Mouse (Mus musculus): ENCODE data around the gene Chil1. TPM values are rescaled to one million over a fixed set of nuclear protein-coding genes. Genes with fewer than 3 reads are reported as not detected.

Gene Chil1
- not detected for total RNA-seq (2023)

GRCm38 (mm10) chr1:134182025-134182424 lies at the start of gene Chil1:
Gene Chil1, plus strand, starts transcription at chr1:134182176.

GRCm38 (mm10) chr1:134193126-134193525 lies 11.2 kb downstream of the Chil1 start, which contains the start of gene Mybph:
Gene Mybph, plus strand, starts transcription at chr1:134193448.

GRCm38 (mm10) chr1:134235391-134235921 lies 53.5 kb downstream of the Chil1 start, which contains the start of gene Adora1:
Gene Adora1, minus strand, starts transcription at chr1:134235431.

Other genes with a start within 250 kb of the Chil1 start
- gene Fmod, start 144.9 kb upstream of the Chil1 start, total RNA-seq (2023): not detected
- 100 to 1,000 TPM; 175 to 187 TPM for gene Btg2, start 103.1 kb upstream of the Chil1 start, total RNA-seq (2023)
- not detected for gene Chit1, start 70.9 kb upstream of the Chil1 start, total RNA-seq (2023)
- not detected for gene Mybph, start 11.3 kb downstream of the Chil1 start, total RNA-seq (2023)
- gene Adora1, start 53.3 kb downstream of the Chil1 start, total RNA-seq (2023): not detected
- not detected for gene Myog, start 107.8 kb downstream of the Chil1 start, total RNA-seq (2023)
- gene Ppfia4, start 150.8 kb downstream of the Chil1 start, total RNA-seq (2023): 1 to 10 TPM in 1 of 2 experiments, under 1 TPM in 1; 0.95 to 1.1 TPM
- 10 to 100 TPM; 68.8 to 73.0 TPM for gene Tmem183a, start 179.8 kb downstream of the Chil1 start, total RNA-seq (2023)
- gene 4933406M09Rik, start 203.8 kb downstream of the Chil1 start, total RNA-seq (2023): not detected
- gene Cyb5r1, start 223.4 kb downstream of the Chil1 start, total RNA-seq (2023): 10 to 100 TPM; 12.5 to 14.6 TPM
- gene Adipor1, start 233.2 kb downstream of the Chil1 start, total RNA-seq (2023): 10 to 100 TPM; 72.0 to 74.4 TPM